In the genomic region with DNA sequence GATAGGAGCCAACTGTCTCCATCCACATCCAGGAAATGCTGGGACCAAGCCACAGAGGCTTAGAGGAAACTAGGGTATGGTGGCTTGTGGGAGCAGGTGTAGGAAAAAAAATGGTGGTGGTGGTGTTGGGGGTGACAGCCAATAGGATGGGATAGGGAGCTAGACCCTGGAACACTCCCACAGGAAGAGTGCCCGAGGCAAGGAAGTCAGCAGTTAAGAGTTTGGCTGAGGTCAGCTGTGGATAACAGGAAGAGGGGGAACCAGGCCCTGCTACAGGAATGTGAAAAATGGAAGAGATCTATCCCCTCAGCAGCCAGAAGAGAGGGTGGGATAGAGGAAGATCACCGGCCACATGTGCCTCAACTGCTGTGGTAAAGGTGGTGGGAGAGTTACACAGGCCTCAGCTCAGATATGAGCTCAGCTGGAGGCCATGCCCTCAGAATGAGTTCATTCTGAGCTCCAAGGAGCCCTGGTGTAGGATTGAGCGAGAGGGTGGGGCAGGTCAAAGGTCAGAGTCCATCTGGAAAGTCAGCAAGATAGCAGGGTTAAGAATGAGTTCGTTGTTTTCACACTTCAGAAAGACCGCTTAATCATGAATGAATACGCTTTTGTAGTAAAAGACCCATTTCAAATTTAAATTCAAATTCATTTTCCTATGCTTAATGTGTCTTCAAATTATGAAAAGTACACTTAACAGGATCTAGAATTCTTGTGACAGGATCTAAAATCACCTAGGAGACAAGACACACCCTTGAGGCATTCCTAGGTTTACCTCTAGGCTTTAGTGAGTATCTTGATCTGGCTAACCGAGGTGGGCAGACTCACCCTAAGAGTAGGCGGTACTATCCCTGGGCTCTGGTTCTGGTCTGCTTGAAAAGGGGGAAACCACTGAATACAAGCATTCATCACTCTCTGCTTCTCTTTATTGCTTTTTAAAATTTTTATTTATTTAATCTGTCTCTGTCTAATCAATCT, we compare ENCODE assay signal across 15 mouse cellular contexts.
DNase-seq lines count a peak whose midpoint lies in the region; ATAC-seq and TF ChIP-seq lines count a peak whose summit lies in the region.
"Had no signal": no experiment of that assay in that cellular context is flagged by ENCODE, and none has a peak within 500 bp of the region (broad histone marks: within the 10 kb centered on the region; RNA-seq: fewer than 3 reads in every experiment).

No protein-coding gene starts in this region.

- no peak for TF ChIP-seq CTCF in ES-Bruce4 (IDR thresholded peaks at IDR 0.05; ENCODE audit: low read depth, low read length)
- no peak for TF ChIP-seq CTCF in intestine, postnatal 0 days (IDR thresholded peaks at IDR 0.05; ENCODE audit: low read depth)

- peaks cover 7% of the 10 kb centered on the region; the same call in 1 of the 2 replicates for H3K4me1 ChIP-seq in heart, embryonic 12.5 days (replicated peaks)
- H3K4me1 ChIP-seq in ES-Bruce4 (ENCODE audit: control insufficient read depth, insufficient read depth, low read length) = peaks cover 4% of the 10 kb centered on the region
- no peaks in the 10 kb centered on the region for H3K4me1 ChIP-seq in intestine, postnatal 0 days (replicated peaks; ENCODE audit: control insufficient read depth, insufficient read depth, low read length)
- H3K4me1 ChIP-seq: hindbrain, embryonic 15.5 days; limb, embryonic 12.5 days had no signal

- WGBS in heart, embryonic 12.5 days = 59% methylated on average over 8 of the region's 8 CpGs
- WGBS in intestine, postnatal 0 days = 35% methylated on average over 8 of the region's 8 CpGs

- ATAC-seq in heart, embryonic 12.5 days (ENCODE audit: insufficient number of reproducible peaks, low FRiP score) = peak; percentile 48; the same call in 1 of the 2 replicates
- peak; percentile 93 for ATAC-seq in intestine, postnatal 0 days
- no peak for ATAC-seq in frontal cortex, adult (ENCODE audit: low TSS enrichment)
- ATAC-seq: Patski had no signal

- H3K36me3 ChIP-seq in heart, embryonic 12.5 days = no peaks in the 10 kb centered on the region
- no peaks in the 10 kb centered on the region for H3K36me3 ChIP-seq in ES-Bruce4 (ENCODE audit: control insufficient read depth, insufficient read depth, low read length, poor library complexity, severe bottlenecking)
- no peaks in the 10 kb centered on the region for H3K36me3 ChIP-seq in intestine, postnatal 0 days (ENCODE audit: control insufficient read depth, insufficient read depth)
- H3K36me3 ChIP-seq: hindbrain, embryonic 15.5 days; limb, embryonic 12.5 days had no signal

- no peak overlapping the region for H3K27ac ChIP-seq in heart, embryonic 12.5 days (ENCODE audit: poor library complexity, severe bottlenecking)
- H3K27ac ChIP-seq in ES-Bruce4 (ENCODE audit: insufficient read depth, low read length) = peak overlapping the region; percentile 22; the same call in 1 of the 2 replicates
- H3K27ac ChIP-seq in intestine, postnatal 0 days (ENCODE audit: low read depth, low read length) = peak overlapping the region; percentile 63
- H3K27ac ChIP-seq: hindbrain, embryonic 15.5 days; limb, embryonic 12.5 days had no signal

- H3K4me2 ChIP-seq in heart, embryonic 12.5 days = no peak overlapping the region
- H3K4me2 ChIP-seq in intestine, postnatal 0 days (replicated peaks; ENCODE audit: low read depth) = no peak overlapping the region
- H3K4me2 ChIP-seq: heart, embryonic 11.5 days; hindbrain, embryonic 15.5 days; limb, embryonic 12.5 days had no signal

- TF ChIP-seq EP300 in ES-Bruce4 (IDR thresholded peaks at IDR 0.05; ENCODE audit: insufficient read depth, low read depth, low read length) = no peak

- H3K9ac ChIP-seq in heart, embryonic 12.5 days = no peak overlapping the region
- no peak overlapping the region for H3K9ac ChIP-seq in ES-Bruce4 (ENCODE audit: low read depth, poor library complexity, severe bottlenecking)
- H3K9ac ChIP-seq in intestine, postnatal 0 days (ENCODE audit: low read depth, low read length) = no peak overlapping the region
- H3K9ac ChIP-seq: hindbrain, embryonic 15.5 days; limb, embryonic 12.5 days had no signal

- no peak for DNase-seq in heart, postnatal 14 days
- DNase-seq in mesoderm, embryonic 11.5 days (ENCODE audit: low read depth, low spot score) = peak; percentile 29
- DNase-seq in testis, postnatal 14 days (ENCODE audit: low spot score) = no peak
- no peak for DNase-seq in lung, postnatal 10 days
- DNase-seq: adrenal gland, postnatal 10 days; cerebellum, adult 11 months; lung, postnatal 4 days had no signal

- intact Hi-C loops in heart, postnatal 14 days (cut with DNase I) = no loop called here

- no peaks in the 10 kb centered on the region for H3K27me3 ChIP-seq in heart, embryonic 12.5 days (replicated peaks)
- no peaks in the 10 kb centered on the region for H3K27me3 ChIP-seq in ES-Bruce4 (ENCODE audit: control insufficient read depth, insufficient read depth, low read length, poor library complexity, severe bottlenecking)
- no peaks in the 10 kb centered on the region for H3K27me3 ChIP-seq in intestine, postnatal 0 days (replicated peaks; ENCODE audit: control insufficient read depth, insufficient read depth, low read length)
- H3K27me3 ChIP-seq: hindbrain, embryonic 15.5 days; limb, embryonic 12.5 days; Patski had no signal

- H3K9me3 ChIP-seq in heart, embryonic 12.5 days (replicated peaks) = no peaks in the 10 kb centered on the region
- H3K9me3 ChIP-seq in ES-Bruce4 (replicated peaks; ENCODE audit: control insufficient read depth, insufficient read depth, low read length, poor library complexity, severe bottlenecking) = no peaks in the 10 kb centered on the region
- no peaks in the 10 kb centered on the region for H3K9me3 ChIP-seq in intestine, postnatal 0 days (ENCODE audit: control insufficient read depth)
- H3K9me3 ChIP-seq: hindbrain, embryonic 15.5 days; limb, embryonic 12.5 days had no signal

- TF ChIP-seq POLR2A in ES-Bruce4 (IDR thresholded peaks at IDR 0.05; ENCODE audit: insufficient read depth, low read length) = no peak

- no peak overlapping the region for H3K4me3 ChIP-seq in heart, embryonic 12.5 days
- H3K4me3 ChIP-seq in ES-Bruce4 (ENCODE audit: low read depth, low read length) = no peak overlapping the region
- H3K4me3 ChIP-seq in intestine, postnatal 0 days (ENCODE audit: low read depth, low read length) = no peak overlapping the region
- H3K4me3 ChIP-seq: hindbrain, embryonic 15.5 days; limb, embryonic 12.5 days had no signal
